Mouse (Mus musculus) liver, embryonic 16.5 days (tissue): Measurements from ENCODE around the gene Ndufs2. TPM values are rescaled to one million over a fixed set of nuclear protein-coding genes. Genes with fewer than 3 reads are reported as not detected.

ENCODE experiments used
- ATAC-seq: fragments of 200-750 bp; cut with Nextera tagmentation; 2 replicates; pipeline ENCODE4 v1.8.0; 2017; ENCODE audit warnings: low read depth, mild to moderate bottlenecking, moderate number of reproducible peaks, moderate library complexity
- H3K27ac ChIP-seq: fragments of 300-500 bp; sonication (generic); 2 replicates; pipeline ENCODE4 v1.5.1; 2014; ENCODE audit warnings: mild to moderate bottlenecking, low read length
- H3K27me3 ChIP-seq: fragments of 300-500 bp; sonication (generic); 2 replicates; pipeline ENCODE4 v1.6.1; 2014; ENCODE audit warnings: low read depth, low read length, mixed read lengths; ENCODE audit not compliant: control insufficient read depth, insufficient read depth
- H3K36me3 ChIP-seq: fragments of 300-500 bp; sonication (generic); 2 replicates; pipeline ENCODE4 v1.6.1; 2014; ENCODE audit warnings: mild to moderate bottlenecking; ENCODE audit not compliant: control insufficient read depth, insufficient read depth
- H3K4me1 ChIP-seq: fragments of 300-500 bp; sonication (generic); 2 replicates; pipeline ENCODE4 v1.6.1; 2014; ENCODE audit warnings: low read depth, low read length, mixed read lengths; ENCODE audit not compliant: control insufficient read depth
- H3K4me2 ChIP-seq: fragments of 300-500 bp; sonication (generic); 2 replicates; pipeline ENCODE4 v1.6.1; 2014; ENCODE audit warnings: low read depth, low read length, mixed read lengths
- H3K4me3 ChIP-seq: fragments of 300-500 bp; sonication (generic); 2 replicates; pipeline ENCODE4 v1.5.1; 2014; ENCODE audit warnings: low read depth, mild to moderate bottlenecking, low read length
- H3K9ac ChIP-seq: fragments of 300-500 bp; sonication (generic); 2 replicates; pipeline ENCODE4 v1.6.1; 2014; ENCODE audit warnings: low read depth, low read length
- H3K9me3 ChIP-seq: fragments of 300-500 bp; sonication (generic); replicated peaks from 2 replicates; pipeline ENCODE4 v1.6.1; 2016; ENCODE audit warnings: low read length; ENCODE audit not compliant: control insufficient read depth
- WGBS: fragments of 180-500 bp; shearing (Covaris S2); extraction: QIAGEN DNeasy Blood & Tissue Kit; methylation state at CpG from one replicate; pipeline ENCODE4 v1.1.7; 2014; ENCODE audit not compliant: insufficient replicate concordance; 5-methylcytosine and 5-hydroxymethylcytosine counted together
- polyA plus RNA-seq: library from polyadenylated mRNA; unstranded; fragments of >200 nt; fragmentation: Nextera tagmentation; extraction: Ambion mirVana; gene quantifications from 2 replicates; pipeline ENCODE4 v1.2.1, GENCODE M21; 2015

The Ndufs2 gene
- polyA plus RNA-seq, 1 experiment from 2014 or later, result 138 TPM

GRCm38 (mm10) chr1:171221281-171222193, 29.7 kb downstream of the Ndufs2 start:
- WGBS, result 6% methylated on average over 22 of the region's 22 CpGs
- no peaks in the 10 kb centered on the region for H3K27me3 ChIP-seq
- H3K9me3 ChIP-seq, result no peaks in the 10 kb centered on the region
- H3K4me3 ChIP-seq, result peak overlapping the region; percentile 75
- peak overlapping the region; percentile 52 for H3K27ac ChIP-seq
- no peaks in the 10 kb centered on the region for H3K36me3 ChIP-seq
- peaks cover 19% of the 10 kb centered on the region for H3K4me1 ChIP-seq
- H3K4me2 ChIP-seq, result peak overlapping the region; percentile 90
- peak overlapping the region; percentile 63 for H3K9ac ChIP-seq
- ATAC-seq, result no peak

GRCm38 (mm10) chr1:171220871-171221270, 30.3 kb downstream of the Ndufs2 start:
- ATAC-seq, result no peak

GRCm38 (mm10) chr1:171216241-171216955, 34.8 kb downstream of the Ndufs2 start:
- Histone ChIP-seq H3K27ac (no peak overlapping the region), H3K4me1 (peaks cover 5% of the 10 kb centered on the region), H3K27me3 (no peaks in the 10 kb centered on the region), H3K9me3 (no peaks in the 10 kb centered on the region), H3K4me2 (no peak overlapping the region), H3K36me3 (no peaks in the 10 kb centered on the region), H3K4me3 (no peak overlapping the region), H3K9ac (no peak overlapping the region)
- 53% methylated on average over 18 of the region's 18 CpGs for WGBS
- no peak for ATAC-seq

More at GRCm38 (mm10) chr1:171220871-171221270, 30.3 kb downstream of the Ndufs2 start:
- Histone ChIP-seq H3K4me2 (peak overlapping the region; percentile 90), H3K4me3 (peak overlapping the region; percentile 75), H3K9ac (peak overlapping the region; percentile 33), H3K9me3 (no peaks in the 10 kb centered on the region), H3K27ac (peak overlapping the region; percentile 52), H3K36me3 (no peaks in the 10 kb centered on the region), H3K27me3 (no peaks in the 10 kb centered on the region), H3K4me1 (peaks cover 19% of the 10 kb centered on the region)
- 8% methylated on average over 10 of the region's 10 CpGs for WGBS

GRCm38 (mm10) chr1:171213801-171214496, 37.2 kb downstream of the Ndufs2 start, which contains the start of gene Nr1i3:
Nr1i3 (plus strand) TSS chr1:171213970.
- Histone ChIP-seq H3K36me3 (no peaks in the 10 kb centered on the region), H3K4me2 (no peak within 1 kb of the TSS), H3K4me3 (no peak within 1 kb of the TSS), H3K9ac (no peak within 1 kb of the TSS), H3K4me1 (no peaks in the 10 kb centered on the region; the same call in 1 of the 2 replicates), H3K27me3 (no peaks in the 10 kb centered on the region), H3K9me3 (no peaks in the 10 kb centered on the region), H3K27ac (0 out of 2 replicates have a peak within 1 kb of the TSS, but pooled peaks have one; percentile 48)
- peak; percentile 68 for ATAC-seq
- 63% methylated on average over 10 of the region's 10 CpGs for WGBS

GRCm38 (mm10) chr1:171212854-171213253, 38.3 kb downstream of the Ndufs2 start:
- peak; percentile 64 for ATAC-seq
- no peak overlapping the region for H3K9ac ChIP-seq
- WGBS, result 40% methylated on average over 3 of the region's 3 CpGs

GRCm38 (mm10) chr1:171209409-171209808, 41.8 kb downstream of the Ndufs2 start:
- Histone ChIP-seq H3K4me3 (no peak overlapping the region), H3K36me3 (no peaks in the 10 kb centered on the region), H3K4me1 (no peaks in the 10 kb centered on the region; the same call in none of the 2 replicates), H3K27me3 (no peaks in the 10 kb centered on the region), H3K4me2 (no peak overlapping the region), H3K9me3 (no peaks in the 10 kb centered on the region), H3K27ac (no peak overlapping the region), H3K9ac (no peak overlapping the region)
- no peak for ATAC-seq
- WGBS, result 8% methylated on average over 4 of the region's 4 CpGs

More at GRCm38 (mm10) chr1:171212854-171213253, 38.3 kb downstream of the Ndufs2 start:
- Histone ChIP-seq H3K4me2 (no peak overlapping the region), H3K36me3 (no peaks in the 10 kb centered on the region), H3K27me3 (no peaks in the 10 kb centered on the region), H3K4me1 (no peaks in the 10 kb centered on the region; the same call in 1 of the 2 replicates), H3K27ac (peak overlapping the region; percentile 48; the same call in 1 of the 2 replicates), H3K4me3 (no peak overlapping the region), H3K9me3 (no peaks in the 10 kb centered on the region)

GRCm38 (mm10) chr1:171205704-171206493, 45.3 kb downstream of the Ndufs2 start:
- Histone ChIP-seq H3K36me3 (no peaks in the 10 kb centered on the region), H3K4me2 (no peak overlapping the region), H3K4me3 (no peak overlapping the region), H3K9ac (no peak overlapping the region), H3K9me3 (no peaks in the 10 kb centered on the region), H3K27ac (no peak overlapping the region), H3K4me1 (no peaks in the 10 kb centered on the region; the same call in none of the 2 replicates), H3K27me3 (no peaks in the 10 kb centered on the region)
- WGBS, result 52% methylated on average over 6 of the region's 6 CpGs
- ATAC-seq, result no peak

GRCm38 (mm10) chr1:171204249-171204644, 46.9 kb downstream of the Ndufs2 start:
- no peaks in the 10 kb centered on the region; the same call in 1 of the 2 replicates for H3K4me1 ChIP-seq
- H3K4me2 ChIP-seq, result 0 out of 2 replicates have a peak overlapping the region, but pooled peaks have one; percentile 27
- no peak overlapping the region for H3K4me3 ChIP-seq
- H3K9ac ChIP-seq, result no peak overlapping the region
- no peaks in the 10 kb centered on the region for H3K9me3 ChIP-seq
- peak; percentile 94 for ATAC-seq
- H3K27me3 ChIP-seq, result no peaks in the 10 kb centered on the region
- H3K36me3 ChIP-seq, result no peaks in the 10 kb centered on the region
- peak overlapping the region; percentile 74; the same call in 1 of the 2 replicates for H3K27ac ChIP-seq
- 64% methylated on average over 7 of the region's 7 CpGs for WGBS
